Mouse (Mus musculus) midbrain, embryonic 11.5 days (tissue): ENCODE data around the gene Wasf2. TPM values are rescaled to one million over a fixed set of nuclear protein-coding genes. Genes with fewer than 3 reads are reported as not detected.

Experiments
- ATAC-seq: fragments of 200-750 bp; cut with Nextera tagmentation; 2 replicates; pipeline ENCODE4 v1.8.0; 2017; ENCODE audit warnings: moderate TSS enrichment, moderate library complexity; ENCODE audit not compliant: low FRiP score
- DNase-seq: peaks from one replicate; pipeline ENCODE4 v3.0.0; 2015; ENCODE audit warnings: low spot score; ENCODE audit errors: missing footprints
- H3K27ac ChIP-seq: fragments of 300-500 bp; sonication (generic); 2 replicates; pipeline ENCODE4 v1.5.1; 2014; ENCODE audit warnings: low read depth, low read length
- H3K27me3 ChIP-seq: fragments of 300-500 bp; sonication (generic); 2 replicates; pipeline ENCODE4 v1.6.1; 2014; ENCODE audit warnings: mild to moderate bottlenecking, low read length, moderate library complexity, mixed read lengths; ENCODE audit not compliant: control insufficient read depth, insufficient read depth
- H3K36me3 ChIP-seq: fragments of 300-500 bp; sonication (generic); 2 replicates; pipeline ENCODE4 v1.6.1; 2014; ENCODE audit warnings: mild to moderate bottlenecking, low read length, moderate library complexity, mixed read lengths; ENCODE audit not compliant: control insufficient read depth, insufficient read depth
- H3K4me1 ChIP-seq: fragments of 300-500 bp; sonication (generic); 2 replicates; pipeline ENCODE4 v1.6.1; 2014; ENCODE audit warnings: low read length; ENCODE audit not compliant: control insufficient read depth, insufficient read depth
- H3K4me2 ChIP-seq: fragments of 300-500 bp; sonication (generic); 2 replicates; pipeline ENCODE4 v1.6.1; 2014; ENCODE audit warnings: mild to moderate bottlenecking, moderate library complexity
- H3K4me3 ChIP-seq: fragments of 300-500 bp; sonication (generic); 2 replicates; pipeline ENCODE4 v1.5.1; 2014; ENCODE audit warnings: low read depth, low read length
- H3K9ac ChIP-seq: fragments of 300-500 bp; sonication (generic); 2 replicates; pipeline ENCODE4 v1.6.1; 2014; ENCODE audit warnings: low read length
- H3K9me3 ChIP-seq: fragments of 300-500 bp; sonication (generic); 2 replicates; pipeline ENCODE4 v1.6.1; 2016; ENCODE audit warnings: low read length; ENCODE audit not compliant: control insufficient read depth
- WGBS: fragments of 180-500 bp; shearing (Covaris S2); extraction: QIAGEN DNeasy Blood & Tissue Kit; methylation state at CpG from one replicate; pipeline ENCODE4 v1.1.7; 2014; 5-methylcytosine and 5-hydroxymethylcytosine counted together
- polyA plus RNA-seq: library from polyadenylated mRNA; unstranded; fragments of >200 nt; fragmentation: Nextera tagmentation; extraction: Ambion mirVana; gene quantifications from 2 replicates; pipeline ENCODE4 v1.2.1, GENCODE M21; 2014

Gene Wasf2
- polyA plus RNA-seq, 1 experiment from 2014 or later = 40.1 TPM

GRCm38 (mm10) chr4:133117556-133118411, 12.5 kb upstream of the Wasf2 start:
- Histone ChIP-seq H3K9ac (peak overlapping the region; percentile 38; the same call in 1 of the 2 replicates), H3K4me2 (peak overlapping the region; percentile 6; the same call in 1 of the 2 replicates), H3K9me3 (no peaks in the 10 kb centered on the region), H3K27ac (peak overlapping the region; percentile 40), H3K4me1 (peaks cover 10% of the 10 kb centered on the region; the same call in 1 of the 2 replicates), H3K4me3 (no peak overlapping the region), H3K36me3 (no peaks in the 10 kb centered on the region), H3K27me3 (no peaks in the 10 kb centered on the region)
- peak; percentile 90 for DNase-seq
- no peak for ATAC-seq
- WGBS = 29% methylated on average over 18 of the region's 18 CpGs

- DNase-seq (peak; percentile 68), ATAC-seq (no peak)
- Histone ChIP-seq H3K36me3 (no peaks in the 10 kb centered on the region), H3K4me2 (no peak overlapping the region), H3K27ac (no peak overlapping the region), H3K4me1 (peaks cover 10% of the 10 kb centered on the region; the same call in 1 of the 2 replicates), H3K4me3 (no peak overlapping the region), H3K27me3 (no peaks in the 10 kb centered on the region), H3K9me3 (no peaks in the 10 kb centered on the region), H3K9ac (no peak overlapping the region; the same call in 1 of the 2 replicates)
- WGBS = 89% methylated on average over 6 of the region's 6 CpGs
Measured at GRCm38 (mm10) chr4:133118775-133119375, 11.4 kb upstream of the Wasf2 start.

- Histone ChIP-seq H3K9me3 (no peaks in the 10 kb centered on the region; the same call in 1 of the 2 replicates), H3K4me1 (peaks cover 10% of the 10 kb centered on the region; the same call in 1 of the 2 replicates), H3K4me2 (no peak overlapping the region), H3K27me3 (no peaks in the 10 kb centered on the region), H3K27ac (no peak overlapping the region), H3K4me3 (no peak overlapping the region), H3K36me3 (no peaks in the 10 kb centered on the region), H3K9ac (no peak overlapping the region)
- DNase-seq = peak; percentile 77
- ATAC-seq = no peak
- 82% methylated on average over 6 of the region's 6 CpGs for WGBS
Measured at GRCm38 (mm10) chr4:133119579-133119978, 10.7 kb upstream of the Wasf2 start.

- Histone ChIP-seq H3K9ac (no peak overlapping the region), H3K27me3 (no peaks in the 10 kb centered on the region), H3K9me3 (no peaks in the 10 kb centered on the region; the same call in 1 of the 2 replicates), H3K4me3 (no peak overlapping the region), H3K27ac (no peak overlapping the region), H3K36me3 (no peaks in the 10 kb centered on the region), H3K4me1 (peaks cover 10% of the 10 kb centered on the region; the same call in 1 of the 2 replicates), H3K4me2 (no peak overlapping the region)
- ATAC-seq = no peak
- DNase-seq = peak; percentile 62
- WGBS = 2% methylated on average over 10 of the region's 11 CpGs
Measured at GRCm38 (mm10) chr4:133120833-133121321, 9.4 kb upstream of the Wasf2 start.

GRCm38 (mm10) chr4:133121416-133121815, 8.9 kb upstream of the Wasf2 start:
- no peak overlapping the region for H3K27ac ChIP-seq
- H3K9ac ChIP-seq = no peak overlapping the region
- 67% methylated on average over 1 of the region's 1 CpGs for WGBS

GRCm38 (mm10) chr4:133121974-133122637, 8.2 kb upstream of the Wasf2 start:
- no peak overlapping the region for H3K9ac ChIP-seq
- DNase-seq (peak; percentile 78), ATAC-seq (no peak)
- no peak overlapping the region for H3K4me3 ChIP-seq
- WGBS = 63% methylated on average over 5 of the region's 5 CpGs
- no peak overlapping the region for H3K4me2 ChIP-seq
- peaks cover 10% of the 10 kb centered on the region; the same call in 1 of the 2 replicates for H3K4me1 ChIP-seq
- H3K27me3 ChIP-seq = no peaks in the 10 kb centered on the region
- H3K9me3 ChIP-seq = no peaks in the 10 kb centered on the region; the same call in 1 of the 2 replicates
- H3K36me3 ChIP-seq = no peaks in the 10 kb centered on the region
- no peak overlapping the region for H3K27ac ChIP-seq

More at GRCm38 (mm10) chr4:133121416-133121815, 8.9 kb upstream of the Wasf2 start:
- ATAC-seq (no peak), DNase-seq (peak; percentile 75)
- Histone ChIP-seq H3K27me3 (no peaks in the 10 kb centered on the region), H3K4me1 (peaks cover 10% of the 10 kb centered on the region; the same call in 1 of the 2 replicates), H3K36me3 (no peaks in the 10 kb centered on the region), H3K9me3 (no peaks in the 10 kb centered on the region; the same call in 1 of the 2 replicates), H3K4me2 (no peak overlapping the region), H3K4me3 (no peak overlapping the region)

GRCm38 (mm10) chr4:133127079-133127478, 3.2 kb upstream of the Wasf2 start:
- Histone ChIP-seq H3K36me3 (no peaks in the 10 kb centered on the region), H3K4me1 (peaks cover 18% of the 10 kb centered on the region), H3K27me3 (no peaks in the 10 kb centered on the region), H3K9ac (no peak overlapping the region), H3K4me2 (no peak overlapping the region), H3K27ac (no peak overlapping the region), H3K9me3 (no peaks in the 10 kb centered on the region; the same call in 1 of the 2 replicates), H3K4me3 (no peak overlapping the region)
- no peak for ATAC-seq
- WGBS = 87% methylated on average over 3 of the region's 3 CpGs
- peak; percentile 57 for DNase-seq

GRCm38 (mm10) chr4:133127894-133128293, 2.4 kb upstream of the Wasf2 start:
- ATAC-seq (no peak), DNase-seq (no peak)
- 74% methylated on average over 4 of the region's 4 CpGs for WGBS
- Histone ChIP-seq H3K4me1 (peaks cover 19% of the 10 kb centered on the region), H3K27me3 (no peaks in the 10 kb centered on the region), H3K9me3 (no peaks in the 10 kb centered on the region; the same call in 1 of the 2 replicates), H3K4me3 (no peak overlapping the region), H3K36me3 (no peaks in the 10 kb centered on the region), H3K4me2 (no peak overlapping the region), H3K9ac (no peak overlapping the region), H3K27ac (no peak overlapping the region)
